Mouse (Mus musculus): ENCODE results near the gene Senp6. TPM values are rescaled to one million over a fixed set of nuclear protein-coding genes. Genes with fewer than 3 reads are reported as not detected.

The Senp6 gene
- polyA plus RNA-seq, 1 experiment from 2014 or later = 73.5 TPM

DNA sequence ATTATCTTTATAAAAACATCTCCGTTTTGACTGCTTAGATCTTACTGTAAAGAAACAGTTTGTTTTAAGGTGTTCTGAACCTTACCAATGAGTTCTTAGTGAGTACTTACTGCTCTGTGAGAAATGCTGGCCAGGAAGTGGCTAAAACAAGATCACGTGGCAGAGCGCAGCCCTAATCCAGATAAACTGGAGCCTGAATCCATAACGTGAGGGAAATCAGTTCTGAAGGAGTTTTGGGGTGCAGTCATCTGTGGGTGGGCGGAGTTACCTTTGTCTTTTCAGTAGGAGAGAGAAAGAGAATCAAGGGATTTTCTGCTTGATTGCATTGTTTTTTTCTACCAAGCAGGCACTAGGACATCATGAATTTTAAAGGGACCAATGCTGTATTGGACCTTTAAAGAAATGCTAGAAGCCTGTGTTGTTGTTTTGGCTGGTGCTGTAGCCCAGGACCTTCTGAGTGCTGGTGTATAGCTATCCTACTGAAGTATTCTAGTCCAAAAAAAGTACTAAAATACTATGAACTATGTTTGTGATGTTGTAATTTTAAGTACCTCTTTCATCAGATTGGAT lies 121.7 kb downstream of the Senp6 start:
- Histone ChIP-seq H3K4me2 (replicated peaks; ENCODE audit: low read depth, low read length) (no peak overlapping the region), H3K36me3 (ENCODE audit: control insufficient read depth, insufficient read depth, low read length) (no peaks in the 10 kb centered on the region), H3K27me3 (ENCODE audit: control insufficient read depth, insufficient read depth, low read length) (no peaks in the 10 kb centered on the region), H3K4me1 (ENCODE audit: control insufficient read depth, insufficient read depth, low read length) (no peaks in the 10 kb centered on the region), H3K4me3 (ENCODE audit: low read length) (no peak overlapping the region), H3K27ac (ENCODE audit: low read depth, low read length) (no peak overlapping the region), H3K9me3 (ENCODE audit: control insufficient read depth, low read length) (no peaks in the 10 kb centered on the region), H3K9ac (ENCODE audit: low read depth, low read length) (no peak overlapping the region)
- 58% methylated on average over 5 of the region's 5 CpGs for WGBS
- ATAC-seq (ENCODE audit: low FRiP score, low TSS enrichment) = no peak

DNA sequence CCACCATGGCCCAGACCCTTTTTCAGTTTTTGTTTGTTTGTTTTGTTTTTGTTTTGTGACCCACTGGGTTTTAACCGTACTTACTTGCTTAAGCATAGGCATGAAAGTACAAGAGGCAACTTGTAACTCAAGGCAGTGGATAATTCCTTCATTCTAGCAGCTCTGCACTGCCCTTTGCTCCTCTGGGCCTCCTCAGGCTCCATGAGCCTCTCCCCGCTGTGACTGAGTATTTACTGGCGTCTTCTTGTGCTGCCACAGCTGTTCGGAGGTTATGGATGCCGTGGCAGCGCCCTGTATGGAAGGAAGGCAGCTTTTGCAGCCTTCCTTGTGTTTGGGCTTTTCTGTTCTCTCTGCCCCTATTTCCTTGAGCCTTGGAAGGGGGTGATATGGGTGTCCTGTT lies 124.5 kb downstream of the Senp6 start:
- H3K4me2 ChIP-seq (replicated peaks; ENCODE audit: low read depth, low read length) = no peak overlapping the region
- WGBS = 72% methylated on average over 6 of the region's 6 CpGs
- no peaks in the 10 kb centered on the region for H3K36me3 ChIP-seq (ENCODE audit: control insufficient read depth, insufficient read depth, low read length)
- ATAC-seq (ENCODE audit: low FRiP score, low TSS enrichment) = no peak
- no peaks in the 10 kb centered on the region for H3K27me3 ChIP-seq (ENCODE audit: control insufficient read depth, insufficient read depth, low read length)
- H3K9me3 ChIP-seq (ENCODE audit: control insufficient read depth, low read length) = no peaks in the 10 kb centered on the region
- H3K4me1 ChIP-seq (ENCODE audit: control insufficient read depth, insufficient read depth, low read length) = no peaks in the 10 kb centered on the region
- H3K27ac ChIP-seq (ENCODE audit: low read depth, low read length) = no peak overlapping the region
- no peak overlapping the region for H3K4me3 ChIP-seq (ENCODE audit: low read length)
- no peak overlapping the region for H3K9ac ChIP-seq (ENCODE audit: low read depth, low read length)

DNA sequence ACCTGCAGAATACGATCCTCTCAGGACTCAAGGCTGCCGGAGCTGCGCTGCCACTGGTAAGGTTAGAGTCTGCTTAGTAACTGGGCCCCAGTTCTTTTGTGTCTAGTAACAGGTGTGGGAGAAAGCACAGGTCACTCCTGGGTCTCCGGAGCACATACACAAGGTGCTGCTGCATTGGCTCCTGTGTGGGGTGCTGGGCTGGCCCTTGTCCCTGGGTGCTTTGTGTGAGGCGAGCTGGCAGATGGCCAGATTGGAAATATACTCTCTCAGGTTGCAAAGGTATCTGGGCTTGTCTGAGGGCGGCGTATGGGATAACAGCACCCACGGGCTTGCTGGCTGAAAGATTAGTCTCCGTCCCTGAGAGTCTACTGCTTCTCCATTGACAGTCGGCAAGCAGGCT lies 125.6 kb downstream of the Senp6 start:
- 0 out of 2 replicates have a peak, but pooled peaks have one; percentile 28 for ATAC-seq (ENCODE audit: low FRiP score, low TSS enrichment)
- H3K27ac ChIP-seq (ENCODE audit: low read depth, low read length) = no peak overlapping the region
- no peak overlapping the region for H3K4me3 ChIP-seq (ENCODE audit: low read length)
- H3K4me1 ChIP-seq (ENCODE audit: control insufficient read depth, insufficient read depth, low read length) = 0 out of 2 replicates have a peak, but pooled peaks cover 4% of the 10 kb centered on the region
- no peaks in the 10 kb centered on the region for H3K27me3 ChIP-seq (ENCODE audit: control insufficient read depth, insufficient read depth, low read length)
- 82% methylated on average over 10 of the region's 10 CpGs for WGBS
- H3K4me2 ChIP-seq (replicated peaks; ENCODE audit: low read depth, low read length) = no peak overlapping the region
- no peaks in the 10 kb centered on the region for H3K36me3 ChIP-seq (ENCODE audit: control insufficient read depth, insufficient read depth, low read length)
- no peaks in the 10 kb centered on the region for H3K9me3 ChIP-seq (ENCODE audit: control insufficient read depth, low read length)
- H3K9ac ChIP-seq (ENCODE audit: low read depth, low read length) = no peak overlapping the region

DNA sequence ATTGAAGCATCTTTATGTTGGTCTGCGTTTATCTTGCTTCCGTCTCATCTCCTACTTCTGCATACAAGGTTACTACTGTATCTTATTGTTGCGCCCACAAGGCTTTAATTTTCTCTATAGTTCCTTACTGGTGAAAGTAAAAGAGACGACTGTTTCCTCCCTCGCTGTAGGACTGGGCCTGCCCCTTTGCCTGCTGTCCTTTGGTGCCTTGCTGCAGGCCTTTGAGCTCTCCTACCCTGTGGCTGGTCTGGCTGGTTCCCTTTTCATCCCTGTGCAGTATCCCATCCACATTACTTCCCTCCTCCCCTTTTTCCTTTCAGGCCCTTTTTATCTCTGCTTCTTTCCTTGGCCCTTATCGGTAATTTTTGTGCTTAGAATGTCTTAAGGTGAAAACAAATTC lies 127.7 kb downstream of the Senp6 start:
- no peaks in the 10 kb centered on the region for H3K36me3 ChIP-seq (ENCODE audit: control insufficient read depth, insufficient read depth, low read length)
- H3K4me1 ChIP-seq (ENCODE audit: control insufficient read depth, insufficient read depth, low read length) = 0 out of 2 replicates have a peak, but pooled peaks cover 4% of the 10 kb centered on the region
- no peak overlapping the region for H3K9ac ChIP-seq (ENCODE audit: low read depth, low read length)
- H3K4me3 ChIP-seq (ENCODE audit: low read length) = no peak overlapping the region
- no peak overlapping the region for H3K4me2 ChIP-seq (replicated peaks; ENCODE audit: low read depth, low read length)
- no peaks in the 10 kb centered on the region for H3K9me3 ChIP-seq (ENCODE audit: control insufficient read depth, low read length)
- no peak overlapping the region for H3K27ac ChIP-seq (ENCODE audit: low read depth, low read length)
- no peak for ATAC-seq (ENCODE audit: low FRiP score, low TSS enrichment)
- H3K27me3 ChIP-seq (ENCODE audit: control insufficient read depth, insufficient read depth, low read length) = no peaks in the 10 kb centered on the region
- 78% methylated on average over 6 of the region's 6 CpGs for WGBS

Other genes starting within 250 kb of the Senp6 start
- 1.9 and 4.5 TPM in 2 replicates for gene Filip1, start 54.1 kb upstream of the Senp6 start, polyA plus RNA-seq (2014; fragmentation: Nextera tagmentation; extraction: Ambion mirVana)
- gene Myo6, start 98.1 kb downstream of the Senp6 start, polyA plus RNA-seq (2014; fragmentation: Nextera tagmentation; extraction: Ambion mirVana) = 22.1 and 60.8 TPM in 2 replicates

Measured in kidney, embryonic 14.5 days (tissue).